Mouse (Mus musculus) c-Kit-negative CD71-positive TER-119-positive erythroid progenitor cells, embryonic 14.5 days (primary cell): Measurements from ENCODE around the gene Umod.
A peak's percentile ranks its signal among the peaks of the same experiment; 100 is the strongest.

ENCODE experiments used
- DNase-seq: peaks from one replicate; pipeline ENCODE4 v3.0.0-alpha.2; 2013; ENCODE audit warnings: low read depth, low spot score

The Umod gene

DNA sequence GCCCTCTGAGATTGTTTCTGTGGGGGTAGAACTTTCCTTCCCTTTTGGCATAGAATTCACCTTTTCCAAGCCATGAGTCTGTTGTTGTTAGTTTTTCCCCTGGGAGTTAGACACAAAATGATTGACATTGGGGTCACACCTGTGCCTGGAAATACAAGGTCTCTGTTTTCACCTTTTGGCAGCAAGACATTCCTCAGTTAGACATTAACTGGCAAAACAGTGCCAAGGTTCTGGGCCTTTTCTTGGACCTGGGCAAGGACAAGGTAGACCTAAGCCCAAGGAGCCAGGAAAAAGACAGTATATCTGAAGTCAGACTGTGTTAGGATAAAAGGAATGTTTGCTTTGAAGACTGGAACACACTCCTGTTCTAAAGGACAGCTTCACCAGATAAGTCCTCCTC lies at the start of gene Umod:
Gene Umod (minus strand): TSS at position 27 of the 400 bp plus-strand sequence.
- no peak for DNase-seq

- no peak for DNase-seq
Observed at GRCm38 (mm10) chr7:119528617-119529016, 49.5 kb upstream of the Umod start.

DNA sequence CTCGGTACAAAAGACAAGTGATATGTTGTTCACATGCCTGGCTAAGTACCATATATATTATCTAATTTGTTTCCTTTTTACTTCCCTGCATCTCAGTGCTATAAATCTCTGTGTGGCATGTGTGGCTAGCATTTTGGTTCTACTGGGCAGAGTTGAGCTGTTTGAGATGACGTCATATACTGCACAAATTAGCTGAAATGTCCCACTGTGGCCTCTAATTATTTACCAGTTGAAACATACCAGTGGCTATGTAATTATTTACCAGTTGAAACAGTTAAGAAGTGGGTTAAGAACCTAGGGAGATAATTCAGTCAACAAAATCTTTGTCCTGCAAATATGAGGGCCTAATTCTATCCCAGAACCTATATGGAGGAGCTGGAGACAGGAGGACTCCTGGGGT lies 48.5 kb upstream of the Umod start:
- no peak for DNase-seq

DNA sequence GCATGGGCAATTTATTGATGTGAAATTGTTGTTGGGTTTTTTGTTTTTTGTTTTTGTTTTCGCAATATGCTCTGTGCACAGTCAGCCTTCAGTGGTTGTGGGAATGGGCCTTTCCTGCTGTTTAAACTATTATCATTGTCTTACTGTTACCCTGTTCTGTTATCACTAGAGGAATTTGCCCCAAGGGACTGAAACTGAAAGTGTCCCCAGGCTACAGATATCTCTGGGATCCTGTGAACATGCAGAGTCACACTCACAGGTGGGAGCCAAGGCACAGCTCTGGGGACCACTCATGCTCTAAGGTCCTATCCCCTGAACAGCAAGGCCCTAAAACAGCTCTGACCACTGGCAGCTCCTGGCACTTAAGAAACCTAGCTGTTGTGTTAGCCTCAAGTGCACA lies 48.1 kb upstream of the Umod start:
- DNase-seq: no peak

- no peak for DNase-seq
Observed at GRCm38 (mm10) chr7:119526486-119526885, 47.4 kb upstream of the Umod start.

- DNase-seq: no peak
Observed at GRCm38 (mm10) chr7:119525881-119526281, 46.8 kb upstream of the Umod start.

GRCm38 (mm10) chr7:119523389-119523788 lies 44.3 kb upstream of the Umod start, which contains the start of gene Pdilt:
Gene Pdilt (minus strand): TSS chr7:119523489.
- DNase-seq: no peak

DNA sequence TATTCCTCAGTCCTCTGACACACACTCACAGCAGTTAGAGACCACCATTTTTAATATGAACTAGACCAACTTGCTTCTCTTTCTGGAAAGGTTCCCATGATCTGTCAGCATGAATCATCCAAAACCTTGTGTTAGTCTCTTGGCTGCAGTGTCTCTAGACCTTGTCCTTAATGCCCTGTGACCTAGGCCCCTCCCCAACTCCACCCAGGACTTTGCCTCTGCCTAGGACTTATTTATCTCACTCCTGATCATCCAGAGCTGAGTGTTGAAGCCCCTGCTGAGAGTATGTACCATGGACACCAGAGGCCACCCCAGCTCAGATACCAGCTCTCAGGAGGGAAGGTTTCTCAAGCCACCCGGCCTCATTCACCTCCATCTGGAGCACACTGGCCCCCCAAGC lies 43.3 kb upstream of the Umod start:
- DNase-seq: no peak

GRCm38 (mm10) chr7:119521816-119522215 lies 42.7 kb upstream of the Umod start:
- DNase-seq: no peak

- DNase-seq: peak; percentile 22
Observed at GRCm38 (mm10) chr7:119519654-119520053, 40.6 kb upstream of the Umod start.

DNA sequence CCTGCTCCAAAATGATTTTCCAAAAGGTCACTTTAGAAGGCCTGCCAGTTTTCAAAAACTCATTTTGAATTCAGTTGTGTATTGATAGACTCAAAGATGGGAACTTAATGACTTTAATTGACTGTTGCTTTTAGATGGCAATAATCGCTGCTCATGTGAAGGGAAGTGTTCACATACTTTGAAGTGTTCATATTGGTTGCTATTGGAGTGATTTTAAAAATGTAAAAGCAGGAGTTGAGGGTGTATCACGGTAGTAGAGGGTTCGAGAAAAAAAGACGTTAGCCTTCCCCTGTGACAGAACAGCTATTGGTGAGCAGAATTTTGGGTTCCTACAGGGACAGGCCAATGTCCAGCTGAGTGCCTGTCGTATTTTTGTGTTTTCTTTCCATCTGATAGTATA lies 40.1 kb upstream of the Umod start, which contains the start of gene Acsm5:
Gene Acsm5 (plus strand): TSS at position 301 of the 400 bp plus-strand sequence.
- no peak for DNase-seq

DNA sequence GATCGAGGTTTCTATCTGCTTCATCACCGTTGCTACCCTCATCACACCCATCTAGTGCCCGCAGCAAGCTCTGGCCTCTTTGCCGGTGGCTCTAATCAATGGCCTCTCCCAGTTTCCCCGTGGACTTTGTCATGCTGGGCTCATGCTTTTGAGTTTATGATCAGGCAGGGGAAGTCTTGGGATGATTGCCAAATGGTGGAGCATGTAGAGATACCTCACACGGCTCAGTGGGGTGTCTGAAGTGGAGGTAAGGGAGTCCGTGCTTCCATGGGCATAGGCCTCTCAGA lies 37.1 kb upstream of the Umod start:
- DNase-seq: no peak

DNA sequence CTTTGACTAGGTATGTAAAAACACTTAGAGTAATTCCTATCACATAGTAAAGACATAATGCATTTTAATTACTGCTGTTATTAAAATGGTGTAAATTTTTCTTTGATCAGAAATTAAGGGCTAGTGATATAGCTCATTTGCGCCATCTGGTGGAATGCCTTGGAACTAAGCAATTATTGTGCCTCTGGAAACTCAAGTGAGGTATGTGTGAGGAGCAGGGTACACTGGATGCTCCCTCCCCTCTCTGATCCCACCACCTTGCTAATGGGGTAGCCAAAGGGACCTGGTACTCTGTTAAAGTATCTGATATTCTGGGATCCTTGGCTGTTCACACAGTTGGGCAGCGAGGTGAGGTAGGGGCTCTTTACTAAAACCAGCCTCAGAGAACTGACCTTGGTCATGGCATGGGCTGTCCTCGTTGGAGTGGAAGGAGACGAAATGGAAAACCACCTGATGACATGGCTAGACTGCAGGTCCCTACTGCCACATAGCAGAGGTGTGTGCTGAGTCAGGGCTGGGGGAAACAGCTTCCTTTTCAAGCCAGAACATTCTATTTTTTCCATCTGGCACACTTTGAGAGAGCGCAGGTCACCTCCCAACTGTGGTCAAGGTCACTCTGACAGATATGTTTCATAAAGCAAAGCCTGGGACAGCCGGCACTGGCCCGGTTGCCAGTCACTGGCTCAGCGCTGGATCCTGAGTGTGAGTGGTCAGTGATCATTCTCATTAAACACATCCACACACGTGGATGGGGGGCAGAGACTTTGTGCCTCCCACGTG lies 36.6 kb upstream of the Umod start:
- peak; percentile 21 for DNase-seq

DNA sequence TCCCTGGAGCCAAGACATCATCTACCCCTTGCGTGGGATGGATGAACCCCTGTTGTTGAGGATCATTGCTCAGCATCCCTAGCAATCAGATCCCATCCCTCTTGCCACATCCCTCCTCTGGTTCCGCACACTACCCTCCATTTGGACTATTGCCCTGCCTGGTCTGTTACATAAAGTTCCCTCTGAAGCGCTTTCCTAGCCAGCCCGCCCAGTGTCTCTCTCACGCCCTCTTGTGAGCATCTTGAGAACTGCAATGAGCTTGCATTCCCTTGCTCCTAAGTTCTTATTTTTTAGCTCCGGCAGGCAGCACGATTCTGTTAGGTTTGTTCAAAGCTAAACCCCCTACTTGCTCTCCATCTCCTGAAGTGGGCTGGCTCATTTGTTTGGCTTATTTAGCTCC lies 34.0 kb upstream of the Umod start:
- DNase-seq: no peak

GRCm38 (mm10) chr7:119511143-119511542 lies 32.1 kb upstream of the Umod start:
- no peak for DNase-seq

GRCm38 (mm10) chr7:119490041-119490780 lies 11.1 kb upstream of the Umod start:
- DNase-seq: no peak

- no peak for DNase-seq
Observed at GRCm38 (mm10) chr7:119486683-119487082, 7.6 kb upstream of the Umod start.

DNA sequence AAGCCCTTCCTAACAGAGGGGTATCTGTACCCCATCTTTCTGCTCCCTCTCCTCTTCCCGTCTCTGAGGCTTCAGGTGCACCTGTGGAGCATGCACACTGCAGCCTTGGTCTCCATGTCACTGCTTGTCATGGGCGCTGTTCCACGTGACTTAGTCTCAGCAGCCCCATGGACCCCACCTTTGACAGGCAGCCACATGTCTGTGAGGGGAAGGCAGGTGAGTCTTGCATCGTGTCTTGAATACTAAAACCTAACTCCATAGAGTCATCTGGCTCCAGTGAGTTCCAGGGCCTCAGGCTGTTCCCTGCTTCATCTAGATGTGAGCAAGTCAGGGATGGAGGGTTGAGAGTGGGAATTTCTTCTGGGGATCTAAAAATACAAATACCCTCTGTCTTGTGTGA lies 5.1 kb upstream of the Umod start:
- DNase-seq: no peak

DNA sequence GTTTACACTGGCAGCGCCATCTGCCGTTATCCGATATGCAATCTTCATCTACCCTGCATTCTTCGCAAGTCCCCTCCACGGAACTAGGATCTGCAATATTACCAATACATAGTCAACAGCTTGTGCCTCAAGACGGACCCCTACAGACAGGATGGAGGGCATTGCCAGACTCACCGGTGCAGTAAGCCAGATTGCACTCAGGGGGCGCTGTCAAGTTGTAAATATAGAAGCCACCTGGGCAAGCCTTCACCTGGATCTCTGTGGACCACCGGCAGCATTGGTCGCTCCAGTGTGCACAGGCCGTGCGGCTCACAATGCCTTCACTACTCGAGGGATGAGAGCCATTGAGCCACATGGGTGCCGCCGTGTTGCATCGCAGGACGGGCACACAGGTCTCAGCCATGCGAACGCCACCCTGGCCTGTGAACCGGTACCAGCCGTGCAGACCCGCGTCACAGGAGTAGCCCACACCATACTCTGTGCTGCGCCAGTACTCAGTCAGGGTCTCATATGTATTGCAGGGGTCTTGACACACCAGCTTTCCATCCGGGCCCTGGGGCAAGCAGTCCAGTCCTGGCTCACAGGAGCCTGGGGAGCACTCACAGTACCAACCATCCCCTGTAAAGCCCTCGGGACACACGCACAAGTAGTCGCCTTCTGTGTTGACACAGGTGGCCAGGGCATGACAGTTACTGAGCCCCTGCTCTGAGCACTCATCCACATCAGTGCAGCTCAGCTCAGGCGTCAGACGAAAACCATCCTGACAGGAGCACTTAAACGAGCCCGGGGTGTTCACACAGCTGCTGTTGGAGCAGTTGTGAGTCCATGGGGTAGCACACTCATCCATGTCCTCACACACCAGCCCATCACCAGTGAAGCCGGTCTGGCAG lies 2.3 kb downstream of the Umod start:
- no peak for DNase-seq

DNA sequence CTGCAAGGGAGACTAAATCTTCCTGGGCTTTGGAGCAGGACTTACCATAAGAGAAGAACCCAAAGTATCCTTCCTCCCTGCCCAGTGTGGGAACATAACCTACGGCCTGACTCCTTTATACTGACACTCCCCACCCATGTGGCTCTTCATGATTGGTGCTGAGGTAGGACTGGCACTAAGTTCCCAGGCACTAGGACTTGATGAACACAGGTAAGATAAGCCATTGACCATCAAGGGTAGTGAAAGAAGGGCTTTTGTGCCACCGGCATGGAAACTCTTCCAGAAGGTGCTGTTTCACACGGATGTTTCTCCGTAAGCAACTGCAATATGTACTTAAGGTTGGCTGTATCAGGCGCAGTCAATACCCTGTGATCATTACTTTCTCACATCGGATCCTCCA lies 19.9 kb downstream of the Umod start, which contains the start of gene Gp2:
Gene Gp2 (minus strand): TSS at position 101 of the 400 bp plus-strand sequence.
- DNase-seq: no peak

GRCm38 (mm10) chr7:119454192-119454591 lies 24.9 kb downstream of the Umod start:
- no peak for DNase-seq

- DNase-seq: no peak
Observed at GRCm38 (mm10) chr7:119443849-119444248, 35.2 kb downstream of the Umod start.
